Mouse (Mus musculus) c-Kit-positive CD71-positive TER-119-negative erythroid progenitor cells, embryonic 14.5 days (primary cell): ENCODE data around the gene Gng3.
"Not testable (repeated sequence)": the region's sequence is repeated elsewhere in the genome, so short reads cannot be mapped to it uniquely, and the experiment has no call there.

Source experiments
- DNase-seq: peaks from one replicate; pipeline ENCODE4 v3.0.0-alpha.2; 2013; ENCODE audit warnings: low read depth

The Gng3 gene

DNA sequence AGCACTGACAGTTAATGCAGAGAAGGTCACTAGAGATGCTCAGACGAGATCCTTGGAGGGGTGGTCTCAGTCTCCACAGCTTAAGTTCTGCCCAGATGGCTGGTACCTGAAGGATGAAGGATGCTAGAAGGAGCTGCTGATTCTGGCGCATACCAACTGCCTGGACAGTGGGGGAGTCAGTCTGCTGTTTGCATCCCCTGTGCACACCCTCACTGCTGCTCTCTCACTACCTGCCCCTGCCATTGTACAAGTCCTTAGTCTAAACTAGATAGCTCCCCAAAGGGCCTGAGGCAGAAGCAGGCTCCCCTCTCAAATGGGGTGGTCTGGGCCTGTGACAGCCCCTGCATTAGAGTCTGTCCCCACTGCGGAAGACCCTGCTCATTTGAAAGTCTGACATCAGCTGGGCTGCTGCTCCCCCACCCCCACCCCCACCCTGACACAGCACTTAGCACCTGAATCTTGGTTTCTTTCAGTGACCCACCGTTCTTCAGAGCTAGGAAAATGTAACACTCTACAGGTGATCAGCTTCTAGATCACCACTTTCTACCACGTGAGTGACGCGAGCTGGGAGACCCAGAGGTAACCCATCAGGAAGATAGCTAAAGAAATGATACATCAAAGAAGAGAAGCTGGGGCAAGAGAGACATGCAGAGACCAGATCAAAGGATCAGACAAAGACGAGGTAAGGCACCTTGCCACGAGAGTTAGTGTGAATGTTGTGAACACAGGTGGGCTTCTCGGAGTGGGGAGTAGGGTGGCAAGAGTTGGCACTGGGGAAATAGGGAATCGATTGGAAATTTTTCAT, at the start of gene Gng3:
TSS of gene Gng3 (minus strand) at position 92 of the 805 bp plus-strand sequence.
- no peak for DNase-seq

DNA sequence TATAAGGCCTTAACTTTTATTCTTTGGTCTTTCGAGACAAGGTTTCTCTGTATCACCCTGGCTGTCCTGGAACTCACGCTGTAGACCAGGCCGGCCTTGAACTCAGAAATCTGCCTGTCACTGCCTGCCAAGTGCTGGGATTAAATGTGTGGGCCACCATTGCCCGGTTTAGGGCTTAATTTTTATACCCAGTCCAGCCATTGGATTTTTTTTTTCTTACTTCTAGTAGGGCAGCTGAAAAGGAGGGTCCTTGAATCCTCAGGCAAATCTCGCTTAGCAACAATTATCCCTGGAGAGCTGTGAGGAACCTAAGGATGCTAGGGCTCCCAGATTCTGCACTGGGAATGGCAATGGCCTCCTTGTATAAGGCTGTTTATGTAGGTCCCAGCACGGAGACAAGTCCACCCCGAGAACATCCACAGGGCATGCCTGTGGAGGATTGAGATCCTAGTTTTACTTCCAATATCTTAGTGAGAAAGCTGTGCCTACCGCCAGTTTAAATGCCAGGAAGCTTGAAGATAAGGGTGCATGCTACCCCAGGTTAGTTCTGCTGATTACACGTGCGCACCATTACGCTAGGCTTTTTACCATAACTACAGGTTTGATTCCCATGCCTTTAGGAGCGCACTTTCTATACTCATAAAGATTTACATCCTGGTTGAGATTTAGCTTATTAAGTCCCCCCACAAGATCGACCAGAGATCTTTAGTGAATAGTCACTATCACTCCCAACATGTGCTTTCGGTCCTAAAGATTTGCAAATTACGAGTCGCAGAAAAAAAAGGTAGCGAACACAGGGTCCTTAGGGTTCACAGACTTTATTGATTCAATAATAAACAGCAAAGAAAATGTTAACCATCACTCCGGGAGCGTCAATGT, 48.8 kb upstream of the Gng3 start:
- DNase-seq, result no peak

DNA sequence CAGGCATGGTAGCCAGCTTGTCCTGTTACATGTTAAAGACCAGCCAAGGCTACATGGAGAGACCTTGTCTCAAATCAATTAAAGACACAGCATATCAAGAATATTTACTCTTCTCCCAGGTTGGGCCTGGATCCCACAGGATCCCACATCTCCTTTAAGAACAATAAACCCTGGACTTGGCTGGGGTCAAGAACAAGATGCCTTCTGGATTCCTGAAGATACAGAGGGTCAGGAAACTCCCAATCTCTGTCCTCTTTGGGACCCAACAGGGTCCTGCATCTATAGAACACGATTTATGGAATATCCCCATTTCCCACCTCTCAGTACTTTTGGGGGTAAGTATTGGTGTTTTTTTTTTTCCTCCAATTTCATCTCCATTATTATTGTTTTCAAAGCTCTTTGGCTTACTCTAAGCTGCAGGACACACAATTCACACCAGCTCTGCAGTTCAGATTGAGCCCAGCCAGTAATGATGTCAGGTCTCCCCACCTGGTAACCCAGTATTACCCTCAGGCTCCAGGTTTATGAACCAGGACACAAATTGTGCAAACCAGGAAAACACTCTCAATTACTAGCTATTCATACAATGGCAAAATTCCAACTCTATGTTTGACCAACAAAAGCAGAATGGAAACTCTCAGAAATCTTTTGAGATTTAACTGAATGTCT, 48.1 kb upstream of the Gng3 start:
- DNase-seq, result no peak

DNA sequence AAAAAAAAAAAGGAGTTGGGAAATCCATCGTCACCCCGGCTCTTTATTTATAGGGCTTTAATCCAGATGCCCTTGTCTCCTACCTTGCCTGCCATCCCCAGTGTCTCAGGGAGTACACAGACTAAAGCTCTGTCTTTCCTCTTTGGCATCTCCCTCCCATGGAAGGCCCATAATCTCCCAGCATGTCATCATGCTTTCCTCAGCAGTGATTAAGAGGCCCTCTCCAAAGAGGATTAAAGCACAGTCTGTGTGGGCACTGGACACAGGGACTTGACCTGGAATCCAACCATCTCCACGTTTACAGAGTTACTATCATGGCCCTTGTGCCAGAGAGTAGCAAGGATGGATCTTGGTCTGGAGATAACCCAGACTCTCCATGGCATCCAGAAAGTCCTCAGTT, 44.6 kb upstream of the Gng3 start, which contains the start of the genes Lbhd1 and Gm49403:
TSS of gene Lbhd1 (plus strand) at position 117 of the 400 bp plus-strand sequence.
TSS of gene Gm49403 (plus strand) at position 315 of the 400 bp plus-strand sequence.
- no peak for DNase-seq

- no peak for DNase-seq
Observed at GRCm38 (mm10) chr19:8881034-8881392, 42.0 kb upstream of the Gng3 start.

GRCm38 (mm10) chr19:8880311-8881033, 41.5 kb upstream of the Gng3 start, which contains the start of gene Uqcc3:
Gene Uqcc3, minus strand, starts transcription at chr19:8880923.
- DNase-seq, result peak; percentile 85

GRCm38 (mm10) chr19:8875031-8875430, 36.0 kb upstream of the Gng3 start:
- DNase-seq, result no peak

- no peak for DNase-seq
Observed at GRCm38 (mm10) chr19:8872266-8872840, 33.4 kb upstream of the Gng3 start.

DNA sequence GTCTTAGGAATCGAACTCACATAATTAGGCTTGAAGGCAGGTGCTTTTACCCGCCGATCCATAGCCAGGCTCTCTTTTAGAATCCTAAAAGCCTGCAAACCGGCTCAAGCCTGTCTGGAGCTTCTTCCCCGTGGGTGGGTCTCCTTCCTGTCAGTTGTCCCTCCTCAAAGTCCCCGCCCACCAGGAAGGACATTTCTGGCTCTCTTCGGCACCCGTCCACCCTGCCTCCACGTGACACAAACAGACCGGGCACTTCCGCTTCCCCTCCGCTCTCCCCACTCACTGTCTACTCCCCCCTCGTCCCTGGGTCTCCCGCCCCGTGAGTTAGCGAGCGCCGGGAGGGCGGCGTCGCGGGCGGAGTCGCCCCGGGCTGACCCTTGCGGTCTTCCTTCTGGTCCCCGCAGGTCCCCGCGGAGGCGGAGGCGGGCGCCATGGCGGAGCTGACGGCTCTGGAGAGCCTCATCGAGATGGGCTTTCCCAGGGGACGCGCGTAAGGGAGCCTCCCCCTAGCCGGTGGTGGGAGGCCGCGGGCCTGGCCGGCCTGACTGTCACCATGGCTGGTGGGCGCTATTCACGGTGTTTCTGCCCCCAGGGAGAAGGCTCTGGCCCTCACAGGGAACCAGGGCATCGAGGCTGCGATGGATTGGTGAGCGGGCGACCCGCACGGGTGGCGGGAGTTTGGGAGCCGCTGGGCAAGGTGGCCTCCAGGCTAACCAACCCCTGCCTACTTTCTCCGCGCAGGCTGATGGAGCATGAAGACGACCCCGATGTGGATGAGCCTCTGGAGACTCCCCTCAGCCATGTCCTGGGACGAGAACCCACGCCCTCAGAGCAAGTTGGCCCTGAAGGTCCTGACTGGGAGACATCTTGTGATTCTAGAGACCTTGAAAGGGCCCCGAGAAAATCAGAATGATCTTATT, 32.5 kb upstream of the Gng3 start, which contains the start of gene Ubxn1:
TSS of gene Ubxn1 (plus strand) at position 230 of the 920 bp plus-strand sequence.
- peak; percentile 97 for DNase-seq

DNA sequence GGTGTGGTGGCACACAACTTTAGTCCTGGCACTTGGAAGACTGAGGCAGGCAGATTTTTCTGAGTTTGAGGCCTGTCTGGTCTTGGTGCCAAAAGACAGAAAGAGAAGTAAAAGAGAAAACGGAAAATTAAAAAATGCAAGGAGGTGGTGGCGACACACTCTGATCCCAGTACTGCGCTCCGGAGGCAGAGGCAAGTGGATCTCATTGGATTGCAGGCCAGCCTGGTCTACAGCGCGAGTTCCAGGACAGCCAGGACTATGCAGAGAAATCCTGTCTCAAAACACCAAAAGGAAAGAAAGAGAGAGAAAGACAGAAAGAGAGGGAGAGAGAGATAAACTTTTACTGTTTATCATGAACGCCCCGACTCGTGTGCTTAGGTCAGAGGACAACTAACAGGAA, 31.8 kb upstream of the Gng3 start:
- DNase-seq, result no peak

DNA sequence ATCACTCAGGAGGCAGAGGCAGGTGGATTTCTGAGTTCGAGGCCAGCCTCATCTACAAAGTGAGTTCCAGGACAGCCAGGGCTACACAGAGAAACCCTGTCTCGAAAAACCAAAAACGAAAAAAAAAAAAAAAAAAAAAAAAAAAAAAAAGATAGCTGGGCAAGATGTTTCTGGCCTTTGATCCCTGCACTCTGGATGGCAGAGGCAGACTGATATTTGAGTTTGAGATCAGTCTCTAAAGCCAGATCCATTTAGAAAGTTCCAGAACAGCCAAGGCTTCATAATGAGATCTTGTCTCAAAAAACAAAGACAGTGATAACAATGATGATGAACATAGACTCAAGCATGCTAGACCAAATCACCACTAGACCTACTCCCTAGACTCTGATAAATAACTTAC, 31.4 kb upstream of the Gng3 start:
- not testable (repeated sequence) for DNase-seq

DNA sequence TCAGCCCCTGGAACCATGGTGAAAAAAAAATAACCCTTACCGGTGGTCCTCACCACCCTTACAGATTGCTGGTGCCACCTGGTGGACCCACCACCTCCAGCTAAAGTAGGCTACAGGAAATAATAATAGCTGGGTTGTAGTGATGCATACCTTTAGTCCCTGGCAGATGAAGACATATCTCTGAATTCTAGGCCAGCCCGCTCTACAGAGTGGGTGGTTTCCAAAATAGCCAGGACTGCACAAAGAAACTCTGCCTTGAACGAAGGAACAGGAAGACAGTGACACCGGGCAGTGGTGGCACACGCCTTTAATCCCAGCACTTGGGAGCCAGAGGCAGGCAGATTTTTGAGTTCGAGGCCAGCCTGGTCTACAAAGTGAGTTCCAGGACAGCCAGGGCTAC, 25.3 kb upstream of the Gng3 start:
- no peak for DNase-seq

DNA sequence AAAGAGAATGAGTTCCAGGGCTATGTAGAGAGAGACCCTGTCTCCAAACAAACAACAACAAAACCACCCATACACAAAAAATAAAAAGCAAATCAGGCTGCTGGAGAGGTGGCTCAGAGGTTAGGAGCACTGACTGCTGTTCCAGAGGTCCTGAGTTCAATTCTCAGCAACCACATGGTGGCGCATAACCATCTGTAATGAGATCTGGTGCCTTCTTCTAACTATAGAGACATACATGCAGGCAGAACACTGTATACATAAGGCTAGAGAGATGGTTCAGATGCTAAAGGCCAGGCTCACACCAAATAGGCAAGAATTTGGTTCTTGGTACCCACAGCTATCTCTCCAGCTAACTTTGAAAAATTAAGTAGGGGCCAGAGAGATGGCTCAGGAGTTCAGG, 20.0 kb upstream of the Gng3 start:
- no peak for DNase-seq

DNA sequence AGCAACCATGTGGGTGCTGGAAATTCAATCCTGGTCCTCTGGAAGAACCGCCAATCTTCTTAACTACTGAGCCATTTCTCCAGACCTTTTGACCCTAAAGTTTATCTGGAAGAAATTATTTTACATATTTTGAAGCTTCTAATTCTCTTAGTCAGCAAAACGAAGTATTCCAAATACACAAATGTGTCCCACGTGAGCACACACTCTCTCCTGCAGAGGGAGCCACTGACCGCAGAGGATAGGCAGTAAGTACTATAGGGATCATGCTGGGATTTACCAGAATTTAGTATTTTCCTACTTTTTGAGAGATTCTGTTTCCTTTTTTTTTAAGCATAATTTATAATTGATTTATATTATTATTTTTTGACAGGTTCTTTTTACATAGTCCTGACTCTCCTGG, 18.7 kb upstream of the Gng3 start:
- peak; percentile 58 for DNase-seq

DNA sequence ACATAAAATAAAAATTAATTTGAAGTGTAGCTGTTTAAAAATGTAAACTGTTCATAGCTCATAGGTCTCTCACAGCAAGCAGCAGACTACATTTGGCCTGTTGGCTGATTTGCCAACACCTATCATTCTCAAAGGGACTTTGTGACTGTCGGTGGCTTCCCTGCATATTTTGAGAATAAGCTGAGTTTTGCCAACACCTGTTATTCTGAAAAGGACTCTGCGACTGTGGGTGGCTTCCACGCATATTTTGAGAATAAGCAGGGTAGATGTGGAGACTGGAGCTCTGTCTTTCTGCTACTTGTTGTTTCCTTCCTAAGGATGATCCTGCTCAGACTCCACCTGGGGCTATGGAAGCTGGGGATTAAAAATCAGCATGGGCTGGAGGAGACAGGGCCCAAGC, 14.1 kb upstream of the Gng3 start:
- DNase-seq, result no peak

- no peak for DNase-seq
Observed at GRCm38 (mm10) chr19:8852236-8852928, 13.4 kb upstream of the Gng3 start.

DNA sequence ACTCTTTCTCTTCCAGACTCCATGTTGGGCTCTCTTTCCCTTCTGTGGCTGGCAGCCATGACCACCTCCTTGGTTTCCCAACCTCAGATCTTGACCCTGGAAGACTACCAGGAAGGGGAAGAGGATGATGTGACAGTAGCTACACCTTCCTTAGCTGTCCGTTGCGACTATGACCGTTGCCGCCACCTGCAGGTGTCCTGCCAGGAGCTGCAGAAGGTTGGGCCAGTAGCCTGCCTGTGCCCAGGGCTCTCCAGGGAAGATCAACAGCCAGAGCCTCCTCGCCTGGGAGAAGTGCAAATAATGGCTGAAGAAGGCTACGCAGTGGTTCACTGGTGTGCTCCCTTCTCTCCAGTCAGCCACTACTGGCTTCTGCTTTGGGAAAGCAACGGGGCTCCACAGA, 12.6 kb upstream of the Gng3 start:
- no peak for DNase-seq

- no peak for DNase-seq
Observed at GRCm38 (mm10) chr19:8850402-8850901, 11.5 kb upstream of the Gng3 start, which contains the start of gene Lrrn4cl. Gene Lrrn4cl, plus strand, starts transcription at chr19:8850768.

GRCm38 (mm10) chr19:8848356-8848755, 9.4 kb upstream of the Gng3 start:
- DNase-seq, result no peak
